8 mouse cellular contexts compared by ENCODE assay signal in the genomic region with DNA sequence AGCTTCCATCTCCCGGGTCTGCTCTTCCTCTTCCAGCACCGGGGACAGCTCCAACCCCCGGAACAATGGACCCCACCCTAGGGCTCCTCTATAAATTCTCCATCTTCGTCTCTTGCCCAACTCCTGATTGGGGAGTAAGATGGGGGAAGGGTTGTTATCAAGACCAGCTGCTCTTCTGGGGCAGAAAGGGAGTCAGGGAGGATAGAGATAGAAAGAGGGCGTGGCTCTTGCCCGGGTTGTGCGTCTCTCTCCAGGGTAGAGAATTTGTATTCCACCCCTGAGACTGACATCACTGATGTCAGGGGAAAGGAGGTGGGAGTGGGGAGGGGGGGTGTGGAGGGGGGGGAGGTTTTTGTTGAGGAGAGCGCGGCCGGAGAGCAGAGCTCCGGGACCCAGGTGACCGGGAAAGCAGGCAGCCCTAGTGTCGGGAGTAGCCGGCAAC. TPM values are rescaled to one million over a fixed set of nuclear protein-coding genes. Genes with fewer than 3 reads are reported as not detected.
DNase-seq lines count a peak whose midpoint lies in the region; ATAC-seq and TF ChIP-seq lines count a peak whose summit lies in the region.

A gene (plus strand): TSS at position 315 of the 442 bp plus-strand sequence.

- no peaks in the 10 kb centered on the region for H3K36me3 ChIP-seq in heart, embryonic 13.5 days
- H3K36me3 ChIP-seq in heart, adult 2 months (ENCODE audit: control insufficient read depth, insufficient read depth, low read length) = no peaks in the 10 kb centered on the region
- H3K36me3 ChIP-seq in forebrain, embryonic 16.5 days (ENCODE audit: control insufficient read depth, insufficient read depth) = peaks cover 10% of the 10 kb centered on the region
- no peaks in the 10 kb centered on the region for H3K36me3 ChIP-seq in midbrain, embryonic 16.5 days (ENCODE audit: control insufficient read depth, insufficient read depth, low read length)

- peaks cover 40% of the 10 kb centered on the region for H3K4me1 ChIP-seq in heart, embryonic 13.5 days
- no peaks in the 10 kb centered on the region; the same call in 1 of the 2 replicates for H3K4me1 ChIP-seq in heart, adult 2 months (ENCODE audit: control insufficient read depth, insufficient read depth, low read length)
- H3K4me1 ChIP-seq in forebrain, embryonic 16.5 days (replicated peaks; ENCODE audit: control insufficient read depth, insufficient read depth, low read length) = peaks cover 58% of the 10 kb centered on the region
- peaks cover 41% of the 10 kb centered on the region for H3K4me1 ChIP-seq in midbrain, embryonic 16.5 days (ENCODE audit: control insufficient read depth, insufficient read depth, low read length)

- H3K4me2 ChIP-seq in heart, embryonic 13.5 days = peak within 1 kb of the TSS; percentile 11; the same call in 1 of the 2 replicates
- peak within 1 kb of the TSS; percentile 89 for H3K4me2 ChIP-seq in forebrain, embryonic 16.5 days (ENCODE audit: low read length)
- peak within 1 kb of the TSS; percentile 73 for H3K4me2 ChIP-seq in midbrain, embryonic 16.5 days (ENCODE audit: low read length)

- H3K9me3 ChIP-seq in heart, embryonic 13.5 days = no peaks in the 10 kb centered on the region
- H3K9me3 ChIP-seq in forebrain, embryonic 16.5 days (ENCODE audit: control insufficient read depth, low read length) = no peaks in the 10 kb centered on the region
- no peaks in the 10 kb centered on the region for H3K9me3 ChIP-seq in midbrain, embryonic 16.5 days (replicated peaks; ENCODE audit: control insufficient read depth, low read length, poor library complexity, severe bottlenecking)

- no peak within 1 kb of the TSS; the same call in 1 of the 2 replicates for H3K4me3 ChIP-seq in heart, embryonic 13.5 days
- H3K4me3 ChIP-seq in heart, adult 2 months = no peak within 1 kb of the TSS
- H3K4me3 ChIP-seq in forebrain, embryonic 16.5 days (replicated peaks; ENCODE audit: low read length) = peak within 1 kb of the TSS; percentile 75
- H3K4me3 ChIP-seq in midbrain, embryonic 16.5 days (ENCODE audit: low read depth, low read length) = peak within 1 kb of the TSS; percentile 57

- no peak for DNase-seq in heart, adult 2 months
- peak; percentile 91 for DNase-seq in cerebellum, adult 9-10 months
- DNase-seq in left cerebral cortex, adult 8-10 months (ENCODE audit: low spot score in 2 of 2) = peak in 1 of 2 experiments; percentile 72
- no peak for DNase-seq in natural killer cell, adult 2 months (ENCODE audit: low spot score in 2 of 2)

- intact Hi-C loops in heart, adult 2 months (cut with DNase I) = no loop called here

- H3K27me3 ChIP-seq in heart, embryonic 13.5 days (replicated peaks) = peaks cover 37% of the 10 kb centered on the region
- H3K27me3 ChIP-seq in heart, adult 2 months (ENCODE audit: control insufficient read depth, insufficient read depth, low read length) = no peaks in the 10 kb centered on the region
- no peaks in the 10 kb centered on the region for H3K27me3 ChIP-seq in forebrain, embryonic 16.5 days (replicated peaks; ENCODE audit: control insufficient read depth, insufficient read depth, low read length)
- H3K27me3 ChIP-seq in midbrain, embryonic 16.5 days (ENCODE audit: control insufficient read depth, insufficient read depth, low read depth, low read length) = no peaks in the 10 kb centered on the region

- H3K9ac ChIP-seq in heart, embryonic 13.5 days = no peak within 1 kb of the TSS
- H3K9ac ChIP-seq in heart, adult 2 months (ENCODE audit: low read depth, low read length) = no peak within 1 kb of the TSS
- H3K9ac ChIP-seq in forebrain, embryonic 16.5 days (replicated peaks; ENCODE audit: low read depth, low read length) = peak within 1 kb of the TSS; percentile 97
- peak within 1 kb of the TSS; percentile 84 for H3K9ac ChIP-seq in midbrain, embryonic 16.5 days (ENCODE audit: low read depth, low read length)

- TF ChIP-seq POLR2A in heart, adult 2 months (IDR thresholded peaks at IDR 0.05; ENCODE audit: insufficient read depth, low read depth, low read length) = no peak

- TF ChIP-seq CTCF in heart, adult 2 months (IDR thresholded peaks at IDR 0.05) = no peak

- H3K79me2 ChIP-seq in heart, adult 2 months (replicated peaks; ENCODE audit: control insufficient read depth, insufficient read depth, low read length) = no peaks in the 10 kb centered on the region

- TF ChIP-seq EP300 in heart, adult 2 months (IDR thresholded peaks at IDR 0.05; ENCODE audit: insufficient read depth, low read depth, low read length) = no peak

- H3K27ac ChIP-seq in heart, embryonic 13.5 days (replicated peaks) = no peak within 1 kb of the TSS
- no peak within 1 kb of the TSS for H3K27ac ChIP-seq in heart, adult 2 months
- peak within 1 kb of the TSS; percentile 95 for H3K27ac ChIP-seq in forebrain, embryonic 16.5 days (ENCODE audit: low read length)
- peak within 1 kb of the TSS; percentile 91 for H3K27ac ChIP-seq in midbrain, embryonic 16.5 days (ENCODE audit: low read length)

- no peak for ATAC-seq in heart, embryonic 13.5 days (ENCODE audit: extremely low read depth, insufficient number of reproducible peaks, low FRiP score, low TSS enrichment)
- peak; percentile 94 for ATAC-seq in forebrain, embryonic 16.5 days
- ATAC-seq in midbrain, embryonic 16.5 days = peak; percentile 94
- no peak for ATAC-seq in monocyte, adult 5-6 weeks (replicated peaks; ENCODE audit: insufficient number of reproducible peaks, low FRiP score, low TSS enrichment, poor library complexity, severe bottlenecking)

- WGBS in heart, embryonic 13.5 days = 3% methylated on average over 14 of the region's 14 CpGs
- 6% methylated on average over 14 of the region's 14 CpGs for WGBS in heart, adult 2 months
- WGBS in forebrain, embryonic 16.5 days = 0% methylated on average over 14 of the region's 14 CpGs
- under 1% methylated on average over 12 of the region's 14 CpGs for WGBS in midbrain, embryonic 16.5 days

RNA-seq across cellular contexts. Expression of the gene that starts here (rescaled TPM):
- polyA plus RNA-seq in heart, embryonic 13.5 days (2015; fragmentation: Nextera tagmentation; extraction: Ambion mirVana) = 1.5 and 1.6 TPM in 2 replicates
- under 1 TPM in 1 of 2 experiments, not detected in 1; 0.27 TPM for total RNA-seq in heart, adult 2 months (2021)
- 0.67 and 0.96 TPM in 2 replicates for polyA plus RNA-seq in heart, adult 2 months (2012; rRNA removed)
- polyA plus RNA-seq in forebrain, embryonic 16.5 days (2015; fragmentation: Nextera tagmentation; extraction: Ambion mirVana) = 295 and 358 TPM in 2 replicates
- 100 to 1,000 TPM; 136 to 175 (median 139) TPM for total RNA-seq in left cerebral cortex, adult 8-10 months (2022)
- polyA plus RNA-seq in midbrain, embryonic 16.5 days (2015; fragmentation: Nextera tagmentation; extraction: Ambion mirVana) = 261 and 296 TPM in 2 replicates
- total RNA-seq in monocyte, adult 5-6 weeks (2017) = 0.19 TPM in 1 of 3 replicates, not detected in the others

Comparison
In these comparisons a context has a peak if more than half of its experiments do, and no peak if none do; other contexts are left out.
1. RNA of the gene that starts here (total RNA-seq): 136 to 175 TPM in left cerebral cortex, adult 8-10 months; 0.27 TPM in heart, adult 2 months and 0.19 TPM in monocyte, adult 5-6 weeks; every median in the first group is over 100 times any median in the second.
2. RNA of the gene that starts here (polyA plus RNA-seq): 295 to 358 TPM in forebrain, embryonic 16.5 days and 261 to 296 TPM in midbrain, embryonic 16.5 days; 1.5 to 1.6 TPM in heart, embryonic 13.5 days and 0.67 to 0.96 TPM in heart, adult 2 months; every median in the first group is over 100 times any median in the second.
3. ATAC-seq: peak in forebrain, embryonic 16.5 days (single experiment) and midbrain, embryonic 16.5 days (single experiment); none in heart, embryonic 13.5 days (single experiment) and monocyte, adult 5-6 weeks (single experiment).
4. H3K27ac ChIP-seq: peak in forebrain, embryonic 16.5 days (single experiment) and midbrain, embryonic 16.5 days (single experiment); none in heart, embryonic 13.5 days (single experiment) and heart, adult 2 months (single experiment).
5. H3K4me2 ChIP-seq: peak in every context shown above with its lines; median percentile 89 in forebrain, embryonic 16.5 days; 73 in midbrain, embryonic 16.5 days; 11 in heart, embryonic 13.5 days.
6. H3K4me3 ChIP-seq: peak in forebrain, embryonic 16.5 days (single experiment) and midbrain, embryonic 16.5 days (single experiment); none in heart, embryonic 13.5 days (single experiment) and heart, adult 2 months (single experiment).
7. H3K9ac ChIP-seq: peak in forebrain, embryonic 16.5 days (single experiment) and midbrain, embryonic 16.5 days (single experiment); none in heart, embryonic 13.5 days (single experiment) and heart, adult 2 months (single experiment).